Mouse (Mus musculus) limb, embryonic 15.5 days (tissue): Measurements from ENCODE around the gene Cyp26c1. TPM values are rescaled to one million over a fixed set of nuclear protein-coding genes. Genes with fewer than 3 reads are reported as not detected.

Experiments used
- ATAC-seq: fragments of 200-750 bp; cut with Nextera tagmentation; 2 replicates; pipeline ENCODE4 v1.8.0; 2017; ENCODE audit warnings: low read depth, moderate TSS enrichment; ENCODE audit not compliant: insufficient number of reproducible peaks, low FRiP score, low TSS enrichment
- H3K27ac ChIP-seq: fragments of 300-500 bp; sonication (generic); 2 replicates; pipeline ENCODE4 v1.5.1; 2015; ENCODE audit warnings: moderate library complexity, mild to moderate bottlenecking, inconsistent platforms
- H3K27me3 ChIP-seq: fragments of 300-500 bp; sonication (generic); 2 replicates; pipeline ENCODE4 v1.6.1; 2015; ENCODE audit warnings: inconsistent platforms
- H3K36me3 ChIP-seq: fragments of 300-500 bp; sonication (generic); 2 replicates; pipeline ENCODE4 v1.6.1; 2015; ENCODE audit warnings: inconsistent platforms
- H3K4me1 ChIP-seq: fragments of 300-500 bp; sonication (generic); 2 replicates; pipeline ENCODE4 v1.6.1; 2015; ENCODE audit warnings: inconsistent platforms
- H3K4me2 ChIP-seq: fragments of 300-500 bp; sonication (generic); 2 replicates; pipeline ENCODE4 v1.6.1; 2015; ENCODE audit warnings: mild to moderate bottlenecking, inconsistent platforms
- H3K4me3 ChIP-seq: fragments of 300-500 bp; sonication (generic); 2 replicates; pipeline ENCODE4 v1.5.1; 2015; ENCODE audit warnings: mild to moderate bottlenecking, inconsistent platforms
- H3K9ac ChIP-seq: fragments of 300-500 bp; sonication (generic); 2 replicates; pipeline ENCODE4 v1.6.1; 2015; ENCODE audit warnings: inconsistent platforms
- H3K9me3 ChIP-seq: fragments of 300-500 bp; sonication (generic); 2 replicates; pipeline ENCODE4 v1.6.1; 2016; ENCODE audit warnings: inconsistent platforms
- WGBS: fragments of 180-500 bp; shearing (Covaris S2); methylation state at CpG from one replicate; pipeline ENCODE4 v1.1.7; 2015; 5-methylcytosine and 5-hydroxymethylcytosine counted together
- polyA plus RNA-seq: library from polyadenylated mRNA; unstranded; fragments of >200 nt; fragmentation: Nextera tagmentation; extraction: Ambion mirVana; gene quantifications from 2 replicates; pipeline ENCODE4 v1.2.1, GENCODE M21; 2015

The Cyp26c1 gene
- polyA plus RNA-seq, 1 experiment from 2014 or later: not detected

DNA sequence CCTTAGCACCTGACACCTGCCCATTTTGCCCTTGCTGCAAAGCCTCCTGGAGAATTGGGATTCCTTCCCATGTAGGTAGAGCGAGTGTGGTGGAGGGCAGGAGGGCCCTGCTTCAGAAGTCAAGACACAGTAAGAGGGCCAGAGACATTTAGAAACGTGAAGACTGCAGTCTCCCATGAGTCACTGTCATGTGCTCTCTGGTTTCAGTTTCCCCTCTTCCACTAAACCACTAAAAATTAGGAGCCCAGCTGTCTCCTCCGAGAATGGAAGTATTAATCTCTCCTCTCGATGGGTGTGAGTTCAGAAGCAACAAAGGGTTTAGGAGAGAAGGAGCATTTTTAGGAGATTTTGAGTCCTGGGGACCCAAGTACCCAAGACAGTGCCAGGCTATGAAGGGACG lies 4.1 kb downstream of the Cyp26c1 start:
- peaks cover 30% of the 10 kb centered on the region for H3K4me1 ChIP-seq
- WGBS: 33% methylated on average over 5 of the region's 5 CpGs
- no peaks in the 10 kb centered on the region for H3K9me3 ChIP-seq
- ATAC-seq: no peak
- no peak overlapping the region for H3K4me2 ChIP-seq
- no peaks in the 10 kb centered on the region for H3K36me3 ChIP-seq
- peaks cover 100% of the 10 kb centered on the region for H3K27me3 ChIP-seq
- H3K9ac ChIP-seq: no peak overlapping the region
- H3K4me3 ChIP-seq: no peak overlapping the region
- H3K27ac ChIP-seq: no peak overlapping the region

DNA sequence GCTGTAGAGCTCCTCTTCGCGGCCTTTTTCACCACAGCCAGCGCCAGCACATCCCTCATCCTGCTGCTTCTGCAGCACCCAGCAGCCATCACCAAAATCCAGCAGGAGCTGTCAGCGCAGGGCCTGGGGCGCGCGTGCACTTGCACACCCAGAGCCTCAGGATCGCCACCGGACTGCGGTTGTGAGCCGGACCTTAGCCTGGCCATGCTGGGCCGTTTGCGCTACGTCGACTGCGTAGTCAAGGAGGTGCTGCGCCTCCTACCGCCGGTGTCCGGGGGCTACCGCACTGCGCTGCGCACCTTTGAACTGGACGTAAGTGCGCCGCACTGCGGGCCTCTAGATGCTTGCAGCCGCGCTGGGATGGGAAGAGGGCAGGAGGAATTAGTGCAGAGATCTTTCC lies 5.3 kb downstream of the Cyp26c1 start:
- no peak for ATAC-seq
- Histone ChIP-seq H3K27ac (no peak overlapping the region), H3K4me1 (peaks cover 27% of the 10 kb centered on the region), H3K9ac (no peak overlapping the region), H3K9me3 (no peaks in the 10 kb centered on the region), H3K36me3 (no peaks in the 10 kb centered on the region), H3K27me3 (peaks cover 100% of the 10 kb centered on the region), H3K4me3 (peak overlapping the region; percentile 18), H3K4me2 (peak overlapping the region; percentile 30)
- WGBS: 8% methylated on average over 29 of the region's 29 CpGs

DNA sequence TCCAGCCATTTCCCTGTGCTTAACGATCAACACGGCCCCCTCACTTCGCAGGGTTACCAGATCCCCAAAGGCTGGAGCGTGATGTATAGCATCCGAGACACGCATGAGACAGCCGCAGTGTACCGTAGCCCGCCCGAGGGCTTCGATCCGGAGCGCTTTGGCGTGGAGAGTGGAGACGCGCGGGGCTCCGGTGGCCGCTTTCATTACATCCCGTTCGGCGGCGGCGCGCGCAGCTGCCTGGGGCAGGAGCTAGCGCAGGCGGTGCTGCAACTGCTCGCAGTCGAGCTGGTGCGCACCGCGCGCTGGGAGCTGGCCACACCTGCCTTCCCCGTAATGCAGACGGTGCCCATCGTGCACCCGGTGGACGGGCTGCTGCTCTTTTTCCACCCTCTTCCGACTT lies 7.5 kb downstream of the Cyp26c1 start:
- peak overlapping the region; percentile 41 for H3K4me3 ChIP-seq
- under 1% methylated on average over 40 of the region's 40 CpGs for WGBS
- no peaks in the 10 kb centered on the region for H3K9me3 ChIP-seq
- no peaks in the 10 kb centered on the region for H3K36me3 ChIP-seq
- peak overlapping the region; percentile 74 for H3K4me2 ChIP-seq
- ATAC-seq: no peak
- peaks cover 100% of the 10 kb centered on the region for H3K27me3 ChIP-seq
- no peak overlapping the region for H3K27ac ChIP-seq
- H3K4me1 ChIP-seq: peaks cover 33% of the 10 kb centered on the region
- no peak overlapping the region for H3K9ac ChIP-seq

DNA sequence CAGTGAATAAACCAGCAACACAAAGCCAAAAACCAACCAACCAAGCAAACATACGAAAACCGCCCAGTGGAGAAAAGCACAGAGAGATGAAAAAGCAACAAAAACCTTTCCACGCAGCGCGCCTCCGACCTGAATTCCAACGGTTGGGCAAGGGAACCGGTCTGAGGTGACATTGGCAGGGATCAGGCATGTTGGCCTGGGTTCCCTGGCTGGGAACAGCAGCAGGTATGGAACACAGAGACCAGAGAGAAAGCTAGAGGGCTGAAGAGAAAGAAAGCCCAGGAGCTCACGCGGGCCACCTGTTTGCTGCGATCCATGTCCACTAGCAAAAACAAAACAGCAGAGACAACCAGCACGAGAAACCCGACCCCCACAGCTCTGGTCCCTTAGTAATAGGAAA lies 9.8 kb downstream of the Cyp26c1 start:
- WGBS: 39% methylated on average over 13 of the region's 13 CpGs
- Histone ChIP-seq H3K36me3 (no peaks in the 10 kb centered on the region), H3K9me3 (no peaks in the 10 kb centered on the region), H3K4me1 (peaks cover 47% of the 10 kb centered on the region), H3K27ac (no peak overlapping the region), H3K4me2 (no peak overlapping the region), H3K9ac (no peak overlapping the region), H3K27me3 (peaks cover 100% of the 10 kb centered on the region), H3K4me3 (no peak overlapping the region)
- no peak for ATAC-seq

DNA sequence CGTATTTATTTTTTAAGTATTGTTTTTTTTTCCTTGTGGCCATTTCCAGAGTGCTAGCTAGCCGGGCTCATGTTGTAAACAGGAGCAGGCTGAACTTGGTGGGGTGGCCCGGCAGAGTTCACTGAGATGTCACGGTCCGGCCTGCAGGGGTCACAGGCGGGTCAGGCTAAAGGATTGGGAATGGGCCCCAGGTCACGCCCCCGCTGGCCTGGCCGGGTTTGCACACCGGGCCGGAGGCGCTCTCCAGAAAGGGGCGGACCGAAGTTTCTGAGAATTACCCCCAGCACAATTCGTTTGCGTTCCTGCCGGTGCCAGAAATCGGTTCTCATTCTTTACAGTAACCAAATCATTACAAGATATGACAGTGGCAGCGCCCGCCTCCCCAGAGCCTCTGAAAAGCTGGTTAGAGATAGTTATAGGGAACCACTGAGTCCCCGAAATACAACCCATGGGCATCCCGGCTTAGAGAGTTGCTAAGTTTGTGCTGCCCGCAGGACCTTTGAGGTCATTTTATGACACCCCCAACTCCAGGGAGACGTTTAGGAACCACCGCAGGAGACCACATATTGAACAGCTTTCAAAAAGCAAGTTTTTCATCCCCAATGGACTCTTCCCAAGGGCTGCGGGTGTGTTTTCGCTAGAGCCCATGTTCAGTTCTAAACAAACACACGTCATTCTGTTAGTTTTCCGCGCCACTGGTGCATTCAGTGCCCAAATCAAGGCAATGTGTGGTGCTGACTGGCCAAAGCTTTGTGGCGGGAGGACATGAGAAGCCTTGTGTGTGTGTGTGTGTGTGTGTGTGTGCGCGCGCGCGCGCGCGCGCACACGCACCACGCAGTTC lies 10.6 kb downstream of the Cyp26c1 start:
- H3K4me2 ChIP-seq: peak overlapping the region; percentile 33
- no peak overlapping the region for H3K27ac ChIP-seq
- no peak for ATAC-seq
- 6% methylated on average over 42 of the region's 42 CpGs for WGBS
- H3K4me3 ChIP-seq: peak overlapping the region; percentile 38
- no peak overlapping the region for H3K9ac ChIP-seq
- no peaks in the 10 kb centered on the region for H3K36me3 ChIP-seq
- H3K4me1 ChIP-seq: peaks cover 42% of the 10 kb centered on the region
- no peaks in the 10 kb centered on the region for H3K9me3 ChIP-seq
- peaks cover 100% of the 10 kb centered on the region for H3K27me3 ChIP-seq

DNA sequence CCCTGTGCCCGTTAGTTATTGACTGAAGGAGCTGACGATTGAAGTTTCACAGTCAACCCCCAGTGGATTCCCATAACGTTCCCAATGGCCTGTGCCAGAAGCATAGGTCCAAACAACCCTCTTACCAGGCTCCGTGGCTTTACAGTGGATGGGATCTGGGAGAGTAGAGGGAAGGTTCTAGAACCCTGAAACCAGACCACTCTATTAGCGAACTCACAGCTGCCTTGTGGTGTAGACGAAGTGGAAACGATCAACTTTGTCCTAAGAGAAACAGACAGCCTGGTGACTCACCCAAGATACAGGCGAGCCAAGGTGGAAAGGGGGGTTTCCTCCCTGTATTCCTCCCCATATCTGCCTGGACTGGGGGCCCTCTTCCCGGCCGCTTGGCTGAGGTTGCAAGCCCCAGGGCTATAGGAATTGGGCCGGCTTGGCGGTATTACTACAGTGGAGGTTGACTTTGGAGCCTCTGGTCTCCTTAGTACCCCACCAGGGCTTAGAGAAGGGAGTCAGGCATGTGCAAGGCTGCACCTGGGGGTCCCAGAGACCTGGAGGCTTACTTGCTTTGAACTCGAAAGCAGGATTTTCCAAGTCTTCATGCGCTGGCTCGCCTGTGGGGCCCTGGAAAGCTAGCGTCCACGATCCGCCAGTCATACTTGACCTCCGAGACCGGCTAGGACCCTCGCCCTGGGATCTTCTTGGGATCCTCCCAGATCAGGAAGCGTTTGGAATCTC lies 11.4 kb downstream of the Cyp26c1 start:
- no peaks in the 10 kb centered on the region for H3K36me3 ChIP-seq
- peaks cover 42% of the 10 kb centered on the region for H3K4me1 ChIP-seq
- no peak for ATAC-seq
- 3% methylated on average over 22 of the region's 22 CpGs for WGBS
- H3K9me3 ChIP-seq: no peaks in the 10 kb centered on the region
- peaks cover 98% of the 10 kb centered on the region for H3K27me3 ChIP-seq
- H3K4me3 ChIP-seq: peak overlapping the region; percentile 38
- peak overlapping the region; percentile 69 for H3K4me2 ChIP-seq
- H3K27ac ChIP-seq: no peak overlapping the region
- H3K9ac ChIP-seq: no peak overlapping the region; the same call in 1 of the 2 replicates

DNA sequence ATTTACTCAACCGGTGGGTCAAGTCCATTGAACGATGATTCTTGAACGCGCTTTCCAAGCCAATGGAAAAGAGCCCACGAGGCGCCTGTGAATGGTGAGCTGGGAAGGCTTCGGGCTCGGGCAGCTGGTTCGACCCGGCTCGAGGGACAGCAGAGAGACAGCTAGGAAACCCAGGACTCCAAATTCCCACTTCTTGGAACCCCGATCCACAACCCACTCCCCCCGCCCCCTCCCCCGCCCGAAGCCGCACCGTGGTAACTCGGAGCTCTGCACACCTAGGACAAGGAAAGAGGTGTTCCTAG lies 11.9 kb downstream of the Cyp26c1 start:
- Histone ChIP-seq H3K36me3 (no peaks in the 10 kb centered on the region), H3K4me1 (peaks cover 42% of the 10 kb centered on the region), H3K27ac (no peak overlapping the region), H3K4me3 (peak overlapping the region; percentile 38), H3K4me2 (peak overlapping the region; percentile 69), H3K9ac (no peak overlapping the region), H3K9me3 (no peaks in the 10 kb centered on the region), H3K27me3 (peaks cover 98% of the 10 kb centered on the region)
- no peak for ATAC-seq
- under 1% methylated on average over 18 of the region's 18 CpGs for WGBS

DNA sequence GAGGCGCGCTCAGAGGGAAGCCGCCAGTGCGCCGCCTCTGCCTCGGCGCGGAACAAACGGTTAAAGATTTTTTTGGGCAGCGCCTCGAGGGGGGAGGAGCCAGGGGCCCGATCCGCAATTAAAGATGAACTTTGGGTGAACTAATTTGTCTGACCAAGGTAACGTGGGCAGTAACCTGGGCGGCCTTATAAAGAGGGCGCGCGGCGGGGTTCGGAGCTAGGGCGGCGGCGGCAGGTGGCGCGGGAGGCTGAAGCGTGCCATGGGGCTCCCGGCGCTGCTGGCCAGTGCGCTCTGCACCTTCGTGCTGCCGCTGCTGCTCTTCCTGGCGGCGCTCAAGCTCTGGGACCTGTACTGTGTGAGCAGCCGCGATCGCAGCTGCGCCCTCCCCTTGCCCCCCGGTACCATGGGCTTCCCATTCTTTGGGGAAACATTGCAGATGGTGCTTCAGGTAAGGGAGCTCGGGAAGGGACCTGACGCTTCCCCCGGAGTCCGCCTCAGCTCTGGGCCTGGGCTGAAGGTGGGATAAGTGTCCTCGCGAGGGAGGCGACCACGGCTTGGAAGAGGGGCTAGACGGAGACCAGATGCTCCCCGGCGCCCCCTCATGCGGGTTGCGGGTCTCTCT lies 12.4 kb downstream of the Cyp26c1 start, which contains the start of gene Cyp26a1:
Cyp26a1 (plus strand) TSS at position 148 of the 622 bp plus-strand sequence.
- peaks cover 39% of the 10 kb centered on the region for H3K4me1 ChIP-seq
- no peak within 1 kb of the TSS for H3K27ac ChIP-seq
- H3K27me3 ChIP-seq: peaks cover 98% of the 10 kb centered on the region
- under 1% methylated on average over 51 of the region's 51 CpGs for WGBS
- peak within 1 kb of the TSS; percentile 38 for H3K4me3 ChIP-seq
- H3K9me3 ChIP-seq: no peaks in the 10 kb centered on the region
- no peak within 1 kb of the TSS; the same call in 1 of the 2 replicates for H3K9ac ChIP-seq
- no peak for ATAC-seq
- peak within 1 kb of the TSS; percentile 69 for H3K4me2 ChIP-seq
- H3K36me3 ChIP-seq: no peaks in the 10 kb centered on the region

DNA sequence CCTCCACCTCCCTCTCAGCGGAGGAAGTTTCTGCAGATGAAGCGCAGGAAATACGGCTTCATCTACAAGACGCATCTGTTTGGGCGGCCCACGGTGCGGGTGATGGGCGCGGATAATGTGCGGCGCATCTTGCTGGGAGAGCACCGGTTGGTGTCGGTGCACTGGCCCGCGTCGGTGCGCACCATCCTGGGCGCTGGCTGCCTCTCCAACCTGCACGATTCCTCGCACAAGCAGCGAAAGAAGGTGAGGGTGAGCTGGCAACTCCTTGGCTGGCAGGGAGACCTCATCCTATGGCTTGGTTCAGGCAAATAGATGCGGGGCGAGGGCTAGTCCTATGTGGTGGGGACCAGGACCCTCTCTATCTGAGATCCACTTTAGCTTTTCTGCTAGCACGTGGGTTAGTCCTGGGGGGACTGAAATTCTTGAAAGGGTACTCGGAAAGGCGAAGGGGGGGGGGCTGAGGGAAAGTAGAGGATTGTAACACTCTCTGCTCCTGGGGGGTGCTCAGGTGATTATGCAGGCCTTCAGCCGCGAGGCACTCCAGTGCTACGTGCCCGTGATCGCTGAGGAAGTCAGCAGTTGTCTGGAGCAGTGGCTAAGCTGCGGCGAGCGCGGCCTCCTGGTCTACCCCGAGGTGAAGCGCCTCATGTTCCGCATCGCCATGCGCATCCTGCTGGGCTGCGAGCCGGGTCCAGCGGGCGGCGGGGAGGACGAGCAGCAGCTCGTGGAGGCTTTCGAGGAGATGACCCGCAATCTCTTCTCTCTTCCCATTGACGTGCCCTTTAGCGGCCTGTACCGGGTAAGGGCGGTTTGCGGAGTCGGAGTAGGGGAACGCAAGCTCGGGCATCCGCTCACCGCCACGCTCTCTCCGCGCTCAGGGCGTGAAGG lies 13.1 kb downstream of the Cyp26c1 start:
- Histone ChIP-seq H3K36me3 (no peaks in the 10 kb centered on the region), H3K4me2 (peak overlapping the region; percentile 69), H3K4me1 (peaks cover 35% of the 10 kb centered on the region), H3K27me3 (peaks cover 98% of the 10 kb centered on the region), H3K9me3 (no peaks in the 10 kb centered on the region), H3K9ac (no peak overlapping the region), H3K27ac (no peak overlapping the region), H3K4me3 (peak overlapping the region; percentile 38)
- no peak for ATAC-seq
- under 1% methylated on average over 63 of the region's 63 CpGs for WGBS

DNA sequence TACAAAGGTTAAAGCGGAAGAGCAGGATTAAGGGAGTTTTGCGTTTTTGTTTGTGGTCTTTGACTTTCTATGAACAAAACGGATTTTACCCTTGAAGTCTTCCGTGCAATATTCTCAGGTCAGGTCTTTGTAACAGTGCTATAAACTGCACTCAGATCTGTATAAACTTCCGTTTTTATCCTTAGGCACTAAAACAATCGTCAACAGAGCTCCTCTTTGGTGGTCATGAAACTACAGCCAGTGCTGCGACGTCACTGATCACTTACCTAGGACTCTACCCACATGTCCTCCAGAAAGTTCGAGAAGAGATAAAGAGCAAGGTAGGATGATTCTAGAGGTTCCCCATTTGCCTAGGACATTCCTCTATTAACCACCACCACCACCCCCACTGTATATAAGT lies 14.3 kb downstream of the Cyp26c1 start:
- H3K4me1 ChIP-seq: peaks cover 35% of the 10 kb centered on the region
- WGBS: 20% methylated on average over 9 of the region's 9 CpGs

DNA sequence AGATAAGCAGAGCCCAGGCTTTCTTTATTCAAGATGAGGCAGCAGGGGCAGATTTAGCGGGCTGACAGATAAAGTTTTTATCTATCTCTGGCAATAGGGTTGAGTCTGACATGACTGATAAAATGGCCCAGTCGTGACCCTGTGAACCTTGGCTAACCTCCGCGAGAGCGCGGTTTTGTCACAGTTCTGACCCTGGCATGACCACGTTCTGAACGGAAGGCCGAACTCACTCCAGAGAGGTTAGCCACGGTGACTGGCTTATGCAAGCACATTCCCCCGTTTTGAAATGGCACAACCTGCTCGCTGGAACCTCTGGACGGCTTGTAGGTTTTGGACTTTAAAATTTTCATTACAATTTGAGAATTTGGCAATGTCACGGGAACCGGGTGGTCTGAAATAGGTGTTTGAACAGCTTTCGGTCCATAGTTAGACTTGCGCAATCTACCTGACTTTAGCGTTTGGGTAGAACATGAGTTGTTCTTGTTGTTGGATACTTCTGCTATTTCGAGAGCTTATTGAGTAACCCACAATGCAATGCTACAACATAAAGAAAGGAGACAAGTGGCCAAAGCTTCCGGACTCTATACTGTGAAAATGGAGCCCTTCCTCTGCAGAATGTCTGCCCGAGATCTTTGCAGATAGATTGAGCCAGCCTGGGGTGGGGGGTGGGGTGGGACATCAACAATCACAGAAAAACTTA lies 17.1 kb downstream of the Cyp26c1 start:
- no peak overlapping the region for H3K4me3 ChIP-seq
- 65% methylated on average over 21 of the region's 21 CpGs for WGBS

More for the DNA sequence above, 14.3 kb downstream of the Cyp26c1 start:
- Histone ChIP-seq H3K9ac (no peak overlapping the region), H3K36me3 (no peaks in the 10 kb centered on the region), H3K9me3 (no peaks in the 10 kb centered on the region), H3K27me3 (peaks cover 90% of the 10 kb centered on the region), H3K27ac (no peak overlapping the region), H3K4me3 (no peak overlapping the region), H3K4me2 (no peak overlapping the region)
- ATAC-seq: no peak

More for the DNA sequence above, 17.1 kb downstream of the Cyp26c1 start:
- ATAC-seq: no peak
- H3K9ac ChIP-seq: no peak overlapping the region
- no peak overlapping the region for H3K27ac ChIP-seq
- H3K36me3 ChIP-seq: no peaks in the 10 kb centered on the region
- H3K9me3 ChIP-seq: no peaks in the 10 kb centered on the region
- H3K4me1 ChIP-seq: peaks cover 17% of the 10 kb centered on the region
- H3K4me2 ChIP-seq: no peak overlapping the region
- peaks cover 61% of the 10 kb centered on the region for H3K27me3 ChIP-seq
